Mouse (Mus musculus): ENCODE measurements around the gene Htra1. TPM values are rescaled to one million over a fixed set of nuclear protein-coding genes. Genes with fewer than 3 reads are reported as not detected.
A peak's percentile ranks its signal among the peaks of the same experiment; 100 is the strongest.

Gene Htra1
- 10 to 100 TPM; 23.9 to 32.6 TPM for total RNA-seq (2021)
- long read RNA-seq, experiment 1, transcript Htra1-201 (9 exons, 2,041 nt) = major isoform, 66 of 72 reads
- long read RNA-seq, experiment 1, partial matches to known transcripts = 3 of 72 reads
- long read RNA-seq, experiment 1, other reads (novel, unspliced or antisense) = 3 of 72 reads
- long read RNA-seq, experiment 2, transcript Htra1-201 (9 exons, 2,041 nt) = major isoform, 58 of 61 reads
- long read RNA-seq, experiment 2, partial matches to known transcripts = 1 of 61 reads
- long read RNA-seq, experiment 2, other reads (novel, unspliced or antisense) = 2 of 61 reads

GRCm38 (mm10) chr7:130935793-130936471, at the start of gene Htra1:
Gene Htra1 (plus strand): TSS chr7:130936111.
- DNase-seq = peak; percentile 94
- TF ChIP-seq CTCF (IDR thresholded peaks at IDR 0.05) = no peak
- peak within 1 kb of the TSS; percentile 86 for H3K4me3 ChIP-seq
- intact Hi-C loops (cut with DNase I) = loop anchor here (5.0 kb wide), 1 partner anchor 36 kb away; no protein-coding TSS in a partner anchor
- peak within 1 kb of the TSS; percentile 89 for H3K27ac ChIP-seq

DNA sequence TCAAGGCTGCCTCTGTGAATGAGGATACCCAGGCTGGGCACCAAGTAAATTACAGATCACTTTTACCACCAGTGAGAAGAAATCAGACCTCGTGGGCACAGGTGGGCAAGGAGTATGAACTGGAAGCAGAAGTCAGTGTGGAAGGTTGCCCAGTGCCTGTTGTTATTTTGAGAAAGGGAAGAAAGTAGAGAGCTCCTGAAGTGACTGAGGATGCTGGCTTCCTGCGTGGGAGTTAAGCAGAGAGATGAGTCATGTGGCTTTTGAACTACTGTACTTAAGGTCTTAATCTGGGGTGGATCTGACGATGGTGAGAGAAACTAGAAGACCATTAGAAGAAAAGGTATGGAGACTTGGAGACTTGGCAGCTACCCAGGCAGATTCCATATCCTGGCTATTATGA, 49.7 kb upstream of the Htra1 start:
- no peak overlapping the region for H3K27ac ChIP-seq
- DNase-seq = no peak
- intact Hi-C loops (cut with DNase I) = no loop called here
- H3K4me3 ChIP-seq = no peak overlapping the region
- no peak for TF ChIP-seq CTCF (IDR thresholded peaks at IDR 0.05)

GRCm38 (mm10) chr7:130887946-130888345, 48.0 kb upstream of the Htra1 start:
- intact Hi-C loops (cut with DNase I) = no loop called here
- peak overlapping the region; percentile 68 for H3K27ac ChIP-seq
- no peak for DNase-seq
- peak overlapping the region; percentile 16; the same call in 1 of the 2 replicates for H3K4me3 ChIP-seq
- no peak for TF ChIP-seq CTCF (IDR thresholded peaks at IDR 0.05)

DNA sequence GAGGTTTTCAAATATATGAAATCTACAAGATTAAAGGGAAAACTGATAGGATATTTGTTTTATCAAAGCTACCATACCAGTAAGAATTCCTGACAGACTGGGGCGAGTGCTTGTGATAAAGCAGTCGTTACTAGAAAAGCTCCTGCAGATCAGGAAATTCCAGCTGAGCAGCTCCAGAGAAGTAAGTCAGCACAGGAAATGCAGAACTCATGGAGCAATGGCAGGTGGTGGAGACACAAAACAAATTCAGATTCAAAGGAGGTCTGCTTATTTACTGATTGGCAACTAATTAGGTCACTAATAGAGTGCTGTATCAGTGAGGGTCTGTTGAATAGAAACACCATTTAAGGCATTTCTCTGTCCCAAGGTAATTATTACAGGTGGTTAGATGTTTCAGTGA, 45.0 kb upstream of the Htra1 start:
- no peak for TF ChIP-seq CTCF (IDR thresholded peaks at IDR 0.05)
- no peak overlapping the region for H3K4me3 ChIP-seq
- no peak for DNase-seq
- intact Hi-C loops (cut with DNase I) = no loop called here
- no peak overlapping the region for H3K27ac ChIP-seq

DNA sequence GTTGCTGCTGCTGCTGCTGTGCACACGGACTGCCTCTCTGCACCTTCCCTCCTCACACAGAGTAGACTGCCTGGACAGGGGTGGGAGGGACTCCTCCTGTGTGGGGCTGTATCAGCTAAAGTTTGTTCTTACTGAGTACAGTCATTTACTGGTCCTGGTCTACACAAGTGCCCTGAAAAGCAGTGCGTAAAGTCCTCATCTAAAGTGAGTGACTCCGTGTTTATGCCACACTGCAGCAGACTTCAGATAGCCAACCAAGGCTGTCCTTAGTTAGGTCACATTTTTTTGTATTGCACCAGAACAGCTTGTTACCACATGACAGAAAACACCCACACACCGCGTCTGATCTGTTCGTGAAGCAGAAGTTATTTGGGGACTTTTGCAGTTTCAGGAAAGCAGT, 42.9 kb upstream of the Htra1 start:
- intact Hi-C loops (cut with DNase I) = no loop called here
- Histone ChIP-seq H3K27ac (peak overlapping the region; percentile 57), H3K4me3 (no peak overlapping the region)
- TF ChIP-seq CTCF (IDR thresholded peaks at IDR 0.05) = no peak
- peak; percentile 26 for DNase-seq

DNA sequence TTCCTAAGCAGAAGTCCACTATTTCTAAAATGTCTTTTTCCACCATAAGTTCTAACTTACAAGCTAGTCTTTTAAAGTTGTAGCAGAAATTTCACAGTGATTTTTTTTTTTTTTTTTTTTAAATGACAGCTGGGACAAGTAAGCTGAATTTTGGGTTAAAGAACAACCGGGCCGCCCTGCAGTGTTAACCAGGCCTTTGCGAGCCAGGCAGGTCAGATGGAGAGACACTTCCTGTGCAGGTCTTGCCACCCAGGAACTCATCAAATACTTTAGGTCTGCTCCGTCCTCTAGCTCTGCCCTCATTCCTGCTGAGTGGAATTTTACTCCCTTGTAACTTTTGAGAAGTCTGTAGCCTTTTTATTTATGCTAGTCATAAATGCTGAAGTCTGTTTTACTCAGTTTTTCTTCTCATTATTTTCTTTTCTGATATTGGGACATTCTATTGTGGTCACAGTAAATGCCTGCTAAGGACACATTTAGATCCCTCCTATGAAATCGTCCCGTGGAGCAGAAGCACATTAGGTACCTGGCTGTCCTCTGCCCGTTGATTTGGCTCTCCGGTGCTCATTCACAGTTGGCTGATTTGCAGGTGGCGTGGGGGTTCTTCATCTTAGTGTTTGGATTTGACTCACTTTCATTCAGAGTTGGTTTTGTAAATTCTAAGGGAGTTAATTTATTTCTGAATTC, 40.8 kb upstream of the Htra1 start:
- H3K4me3 ChIP-seq = no peak overlapping the region
- intact Hi-C loops (cut with DNase I) = no loop called here
- DNase-seq = no peak
- H3K27ac ChIP-seq = no peak overlapping the region
- no peak for TF ChIP-seq CTCF (IDR thresholded peaks at IDR 0.05)

DNA sequence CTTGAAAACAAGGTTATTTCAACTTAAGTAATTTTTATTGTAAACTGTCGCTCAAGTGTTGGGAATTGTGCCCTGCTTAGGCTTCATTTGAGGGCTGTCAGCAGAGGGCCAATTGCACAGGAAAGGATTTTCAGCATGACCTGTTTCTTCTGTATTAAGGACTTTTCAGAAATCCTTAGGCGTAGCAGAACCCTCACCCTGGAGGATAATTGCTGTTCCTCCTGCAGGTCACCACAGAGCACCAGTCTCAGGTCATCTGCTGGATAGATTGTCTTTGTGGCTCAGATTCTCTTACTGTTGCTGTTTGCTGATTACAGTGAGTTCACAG, 40.3 kb upstream of the Htra1 start:
- TF ChIP-seq CTCF (IDR thresholded peaks at IDR 0.05) = no peak
- H3K27ac ChIP-seq = no peak overlapping the region
- no peak overlapping the region for H3K4me3 ChIP-seq
- DNase-seq = no peak
- intact Hi-C loops (cut with DNase I) = no loop called here

DNA sequence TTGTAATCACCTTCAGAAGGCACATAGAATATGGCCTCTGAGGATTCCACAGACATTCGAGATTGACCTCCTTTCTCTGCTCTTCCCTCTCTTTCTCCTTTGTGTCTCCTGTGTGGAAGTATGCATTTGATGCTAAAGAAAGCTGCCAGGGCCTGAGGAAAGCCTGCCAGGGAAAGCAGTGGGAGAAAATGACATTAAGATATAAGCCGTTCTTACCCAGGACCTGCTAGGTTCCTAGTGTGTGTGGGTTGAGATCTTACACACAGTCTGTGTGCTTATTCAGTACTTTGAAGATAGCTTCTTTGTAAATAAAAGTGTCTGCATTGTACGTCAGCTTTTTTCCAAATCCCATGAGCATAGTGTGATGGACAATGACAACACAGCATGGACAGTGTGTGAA, 39.8 kb upstream of the Htra1 start:
- Histone ChIP-seq H3K27ac (no peak overlapping the region), H3K4me3 (no peak overlapping the region)
- intact Hi-C loops (cut with DNase I) = no loop called here
- DNase-seq = no peak
- no peak for TF ChIP-seq CTCF (IDR thresholded peaks at IDR 0.05)

GRCm38 (mm10) chr7:130897201-130897600, 38.7 kb upstream of the Htra1 start:
- no peak for DNase-seq
- intact Hi-C loops (cut with DNase I) = no loop called here
- no peak for TF ChIP-seq CTCF (IDR thresholded peaks at IDR 0.05)
- no peak overlapping the region for H3K27ac ChIP-seq
- H3K4me3 ChIP-seq = no peak overlapping the region

GRCm38 (mm10) chr7:130898373-130898772, 37.5 kb upstream of the Htra1 start:
- Histone ChIP-seq H3K27ac (no peak overlapping the region), H3K4me3 (no peak overlapping the region)
- DNase-seq = no peak
- peak; percentile 37; the same call in 1 of the 2 replicates for TF ChIP-seq CTCF (IDR thresholded peaks at IDR 0.05)
- intact Hi-C loops (cut with DNase I) = no loop called here

DNA sequence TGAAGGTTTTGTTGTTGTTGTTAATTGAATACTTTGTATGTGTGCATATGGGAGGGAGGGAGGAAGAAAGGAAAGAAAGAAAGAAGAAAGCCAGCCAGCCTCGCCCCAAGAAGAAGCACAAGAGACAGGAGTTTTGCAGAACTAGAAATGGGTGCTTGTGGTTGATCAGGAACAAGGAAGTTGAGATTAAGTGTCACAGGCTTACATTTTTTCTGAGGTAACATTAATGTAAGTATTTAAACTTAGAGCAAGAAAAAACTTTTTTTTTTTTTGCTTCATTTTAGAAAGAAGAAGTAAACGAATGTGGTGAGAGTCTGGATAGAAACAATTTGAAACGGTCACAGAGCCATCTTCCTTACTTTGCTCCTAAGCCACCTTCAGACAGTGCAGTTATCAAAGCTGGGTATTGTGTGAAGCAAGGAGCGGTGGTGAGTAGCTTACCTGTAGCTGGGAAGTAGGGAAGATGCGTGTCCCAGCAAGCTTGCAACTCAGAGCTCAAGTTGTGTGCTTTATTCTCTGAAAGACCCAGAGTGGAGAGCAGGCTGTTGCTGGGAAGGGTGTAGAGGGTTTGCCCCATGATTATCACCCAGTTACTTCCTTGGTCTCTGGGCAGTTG, 35.6 kb upstream of the Htra1 start:
- Histone ChIP-seq H3K4me3 (no peak overlapping the region), H3K27ac (no peak overlapping the region)
- DNase-seq = no peak
- intact Hi-C loops (cut with DNase I) = no loop called here
- TF ChIP-seq CTCF (IDR thresholded peaks at IDR 0.05) = no peak

DNA sequence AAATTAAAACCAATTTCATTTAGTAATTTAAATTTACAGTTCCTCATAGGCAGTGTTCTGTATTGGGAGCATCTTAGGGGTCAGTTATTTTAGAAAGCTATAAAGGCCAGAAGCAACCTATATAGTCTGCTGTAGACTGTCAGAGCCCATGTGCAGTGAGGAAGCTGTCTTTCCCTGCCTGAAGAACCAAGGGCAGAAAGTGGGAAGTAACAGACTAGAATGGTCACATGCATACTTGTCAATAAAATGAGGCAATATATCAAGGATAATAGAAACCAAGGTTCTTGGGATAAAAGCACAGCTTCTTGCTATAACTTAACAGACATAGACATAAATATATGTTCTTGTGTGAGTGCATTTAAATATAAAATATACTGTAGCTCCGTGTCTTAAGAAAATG, 33.0 kb upstream of the Htra1 start:
- DNase-seq = no peak
- H3K4me3 ChIP-seq = no peak overlapping the region
- intact Hi-C loops (cut with DNase I) = no loop called here
- H3K27ac ChIP-seq = no peak overlapping the region
- no peak for TF ChIP-seq CTCF (IDR thresholded peaks at IDR 0.05)

DNA sequence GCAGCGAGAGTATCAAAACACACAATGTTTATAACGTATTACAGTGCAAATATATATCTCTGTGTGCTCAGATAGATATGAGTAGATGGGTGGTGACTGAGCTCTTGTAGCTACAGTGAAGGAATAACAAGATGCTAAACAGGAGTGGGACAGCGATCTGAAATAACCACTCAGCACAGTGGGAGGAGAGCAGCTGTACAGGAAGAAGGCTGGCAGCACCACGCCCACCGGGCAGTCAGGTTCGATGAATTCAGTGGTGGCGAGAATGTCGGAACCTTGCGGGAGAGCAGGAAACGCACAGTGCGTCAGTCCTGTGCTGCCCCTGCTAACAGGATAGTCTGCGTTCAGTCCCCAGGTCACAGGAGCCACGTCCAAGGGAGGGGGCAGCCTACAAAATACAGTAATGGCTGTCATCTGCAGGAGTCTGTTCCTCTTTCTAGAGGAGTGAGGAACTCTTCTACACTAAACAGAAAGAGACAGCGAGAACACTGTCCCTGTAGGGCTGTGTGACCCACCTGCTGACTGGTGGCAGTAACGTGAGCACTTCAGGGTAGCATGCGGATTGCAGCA, 32.3 kb upstream of the Htra1 start:
- no peak overlapping the region for H3K4me3 ChIP-seq
- intact Hi-C loops (cut with DNase I) = no loop called here
- no peak for DNase-seq
- no peak for TF ChIP-seq CTCF (IDR thresholded peaks at IDR 0.05)
- no peak overlapping the region for H3K27ac ChIP-seq
